Mouse (Mus musculus) heart, embryonic 12.5 days (tissue): Measurements from ENCODE around the gene Igflr1. TPM values are rescaled to one million over a fixed set of nuclear protein-coding genes. Genes with fewer than 3 reads are reported as not detected.

Experiments used
- ATAC-seq: fragments of 200-750 bp; cut with Nextera tagmentation; 2 replicates; pipeline ENCODE4 v1.8.0; 2017; ENCODE audit warnings: moderate TSS enrichment, moderate library complexity; ENCODE audit not compliant: insufficient number of reproducible peaks, low FRiP score
- H3K27ac ChIP-seq: fragments of 300-500 bp; sonication (generic); 2 replicates; pipeline ENCODE4 v1.5.1; 2016; ENCODE audit warnings: mild to moderate bottlenecking, moderate library complexity; ENCODE audit not compliant: poor library complexity, severe bottlenecking
- H3K27me3 ChIP-seq: fragments of 300-500 bp; sonication (generic); replicated peaks from 2 replicates; pipeline ENCODE4 v1.6.1; 2016; ENCODE audit warnings: mild to moderate bottlenecking, moderate library complexity
- H3K36me3 ChIP-seq: fragments of 300-500 bp; sonication (generic); 2 replicates; pipeline ENCODE4 v1.6.1; 2016; ENCODE audit warnings: mild to moderate bottlenecking, moderate library complexity
- H3K4me1 ChIP-seq: fragments of 300-500 bp; sonication (generic); replicated peaks from 2 replicates; pipeline ENCODE4 v1.6.1; 2016; ENCODE audit warnings: mild to moderate bottlenecking
- H3K4me2 ChIP-seq: fragments of 300-500 bp; sonication (generic); 2 replicates; pipeline ENCODE4 v1.6.1; 2016; ENCODE audit warnings: mild to moderate bottlenecking, moderate library complexity
- H3K4me3 ChIP-seq: fragments of 300-500 bp; sonication (generic); 2 replicates; pipeline ENCODE4 v1.5.1; 2016; ENCODE audit warnings: mild to moderate bottlenecking
- H3K9ac ChIP-seq: fragments of 300-500 bp; sonication (generic); 2 replicates; pipeline ENCODE4 v1.6.1; 2016; ENCODE audit warnings: mild to moderate bottlenecking, moderate library complexity
- H3K9me3 ChIP-seq: fragments of 300-500 bp; sonication (generic); replicated peaks from 2 replicates; pipeline ENCODE4 v1.6.1; 2016; ENCODE audit warnings: mild to moderate bottlenecking, moderate library complexity
- WGBS: fragments of 180-500 bp; shearing (Covaris S2); methylation state at CpG from one replicate; pipeline ENCODE4 v1.1.7; 2016; 5-methylcytosine and 5-hydroxymethylcytosine counted together
- polyA plus RNA-seq: library from polyadenylated mRNA; unstranded; fragments of >200 nt; fragmentation: Nextera tagmentation; extraction: Ambion mirVana; gene quantifications from 2 replicates; pipeline ENCODE4 v1.2.1, GENCODE M21; 2016

Igflr1 gene
- polyA plus RNA-seq, 1 experiment from 2014 or later, result 2.7 TPM

- H3K27ac ChIP-seq, result no peak overlapping the region
- H3K4me3 ChIP-seq, result peak overlapping the region; percentile 66
- WGBS, result 85% methylated on average over 22 of the region's 22 CpGs
- H3K9me3 ChIP-seq, result no peaks in the 10 kb centered on the region
- no peaks in the 10 kb centered on the region for H3K27me3 ChIP-seq
- peaks cover 23% of the 10 kb centered on the region for H3K4me1 ChIP-seq
- H3K4me2 ChIP-seq, result peak overlapping the region; percentile 82
- peak overlapping the region; percentile 76 for H3K9ac ChIP-seq
- ATAC-seq, result no peak
- H3K36me3 ChIP-seq, result peaks cover 40% of the 10 kb centered on the region
These were observed 11.2 kb upstream of the Igflr1 start for GRCm38 (mm10) chr7:30553810-30554584.

DNA sequence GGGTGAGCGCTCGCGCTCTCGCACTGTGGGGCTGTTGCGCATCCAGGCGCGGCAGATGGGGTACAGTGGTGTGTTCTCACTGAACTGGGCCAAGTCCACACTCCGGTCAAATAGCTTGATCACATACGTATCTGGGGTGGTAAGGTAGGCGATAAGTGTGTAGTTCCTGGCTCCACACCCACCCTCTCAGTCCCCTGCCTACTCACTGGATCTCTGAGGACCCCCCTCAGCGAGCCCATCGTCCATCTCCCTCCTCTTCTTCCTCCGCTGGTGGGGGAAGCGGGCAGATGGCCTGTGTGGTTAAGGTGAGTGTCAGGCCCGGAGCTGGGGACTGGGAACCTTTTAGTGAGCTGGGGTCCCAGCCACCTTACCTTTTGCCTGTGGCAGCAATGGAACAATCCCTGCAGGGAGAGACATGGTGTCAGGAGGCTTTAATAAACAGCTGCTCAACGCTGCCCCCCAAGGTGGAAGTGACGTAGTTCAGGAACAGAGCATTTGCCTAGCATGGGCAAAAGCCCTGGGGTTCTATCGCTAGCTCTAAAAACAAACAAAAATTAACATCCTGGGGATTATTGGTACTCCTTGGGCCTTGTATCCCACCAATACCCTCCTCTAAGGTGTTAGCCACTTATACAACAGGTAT, 8.2 kb upstream of the Igflr1 start:
- Histone ChIP-seq H3K4me2 (no peak overlapping the region), H3K9ac (no peak overlapping the region), H3K27me3 (no peaks in the 10 kb centered on the region), H3K9me3 (no peaks in the 10 kb centered on the region), H3K36me3 (peaks cover 37% of the 10 kb centered on the region), H3K27ac (no peak overlapping the region), H3K4me3 (no peak overlapping the region), H3K4me1 (peaks cover 26% of the 10 kb centered on the region)
- 92% methylated on average over 18 of the region's 18 CpGs for WGBS
- ATAC-seq, result no peak

DNA sequence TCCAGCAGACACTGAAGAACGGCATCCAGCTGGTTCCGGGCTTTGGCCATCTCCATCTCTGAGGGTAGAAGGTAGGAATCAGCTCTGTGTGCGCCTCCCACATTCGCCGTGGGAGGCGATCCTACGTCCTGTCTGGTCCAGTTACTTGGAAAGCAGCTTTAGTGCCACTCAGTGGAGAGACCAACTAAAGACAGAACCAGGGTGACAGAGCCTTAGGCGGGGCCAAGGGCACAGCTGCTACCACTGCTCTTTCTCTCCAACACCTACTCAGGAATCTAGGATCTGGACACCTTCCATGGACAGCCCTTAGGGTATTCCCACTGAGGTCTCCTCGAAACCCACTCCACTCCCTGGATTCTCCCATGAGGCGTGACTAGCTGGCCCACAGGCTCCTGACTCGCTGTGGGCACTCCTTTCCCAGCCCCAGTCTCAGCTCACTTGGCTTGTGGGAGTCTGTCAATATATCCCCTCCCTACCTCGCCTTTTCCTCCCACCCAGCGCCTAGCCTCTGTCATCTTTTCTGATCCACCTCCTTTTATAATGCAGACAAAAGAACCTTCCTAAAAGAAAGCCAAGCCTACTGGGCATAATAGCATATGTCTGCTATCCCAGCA, 7.2 kb upstream of the Igflr1 start:
- Histone ChIP-seq H3K4me1 (peaks cover 26% of the 10 kb centered on the region), H3K27me3 (no peaks in the 10 kb centered on the region), H3K36me3 (peaks cover 37% of the 10 kb centered on the region), H3K9me3 (no peaks in the 10 kb centered on the region), H3K4me3 (peak overlapping the region; percentile 67), H3K9ac (0 out of 2 replicates have a peak overlapping the region, but pooled peaks have one; percentile 87), H3K27ac (no peak overlapping the region), H3K4me2 (peak overlapping the region; percentile 95)
- WGBS, result 87% methylated on average over 13 of the region's 13 CpGs
- no peak for ATAC-seq

DNA sequence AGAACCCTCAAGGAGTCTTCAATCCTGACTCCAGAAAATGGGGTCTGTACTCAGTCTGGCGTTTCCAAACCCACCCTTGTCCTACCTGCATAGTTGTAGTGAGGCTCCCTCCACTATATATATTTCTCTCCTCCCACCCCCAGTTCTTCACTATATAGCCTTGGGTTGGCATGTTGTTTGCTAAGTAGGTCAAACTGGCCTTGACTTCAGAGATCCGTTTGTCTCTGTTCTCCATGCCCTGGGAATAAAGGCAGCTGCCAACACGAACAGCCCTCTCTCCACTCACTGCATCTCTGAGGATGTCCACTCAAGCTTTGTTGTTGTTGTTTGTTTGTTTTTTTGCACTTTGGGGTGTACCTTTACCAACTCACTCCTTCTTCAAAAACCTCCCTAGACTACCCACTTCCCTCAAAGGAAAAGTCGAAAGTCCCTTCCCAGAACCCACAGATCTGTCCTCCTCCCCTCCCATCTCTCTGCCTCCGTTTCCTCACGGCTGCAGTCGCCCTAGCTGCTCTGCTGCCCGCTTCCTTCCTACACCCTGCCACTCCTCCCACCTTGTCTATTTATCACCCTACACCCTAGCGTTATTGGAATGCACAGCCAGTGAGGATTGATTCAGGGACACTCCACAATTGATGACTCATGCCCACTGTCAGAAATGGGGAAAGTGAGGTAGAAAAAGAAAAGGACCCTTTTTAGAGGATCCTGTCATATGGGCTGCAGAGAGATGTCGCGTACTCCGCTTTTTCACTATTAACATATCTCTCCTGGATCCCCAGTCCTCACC, 6.4 kb upstream of the Igflr1 start:
- peaks cover 37% of the 10 kb centered on the region for H3K36me3 ChIP-seq
- H3K9me3 ChIP-seq, result no peaks in the 10 kb centered on the region
- H3K27me3 ChIP-seq, result no peaks in the 10 kb centered on the region
- 13% methylated on average over 12 of the region's 12 CpGs for WGBS
- 0 out of 2 replicates have a peak, but pooled peaks have one; percentile 10 for ATAC-seq
- peak overlapping the region; percentile 87 for H3K9ac ChIP-seq
- H3K27ac ChIP-seq, result peak overlapping the region; percentile 45
- peaks cover 18% of the 10 kb centered on the region for H3K4me1 ChIP-seq
- peak overlapping the region; percentile 95 for H3K4me2 ChIP-seq
- H3K4me3 ChIP-seq, result peak overlapping the region; percentile 67

GRCm38 (mm10) chr7:30559443-30559954, 5.7 kb upstream of the Igflr1 start, which contains the start of gene Lin37:
Gene Lin37 (minus strand): TSS chr7:30559838.
- peak within 1 kb of the TSS; percentile 67 for H3K4me3 ChIP-seq
- H3K4me2 ChIP-seq, result peak within 1 kb of the TSS; percentile 95
- peak within 1 kb of the TSS; percentile 87 for H3K9ac ChIP-seq
- H3K27ac ChIP-seq, result peak within 1 kb of the TSS; percentile 58
- no peaks in the 10 kb centered on the region for H3K27me3 ChIP-seq
- no peaks in the 10 kb centered on the region for H3K9me3 ChIP-seq
- peaks cover 34% of the 10 kb centered on the region for H3K36me3 ChIP-seq
- ATAC-seq, result peak; percentile 83
- peaks cover 20% of the 10 kb centered on the region for H3K4me1 ChIP-seq
- WGBS, result under 1% methylated on average over 20 of the region's 20 CpGs

DNA sequence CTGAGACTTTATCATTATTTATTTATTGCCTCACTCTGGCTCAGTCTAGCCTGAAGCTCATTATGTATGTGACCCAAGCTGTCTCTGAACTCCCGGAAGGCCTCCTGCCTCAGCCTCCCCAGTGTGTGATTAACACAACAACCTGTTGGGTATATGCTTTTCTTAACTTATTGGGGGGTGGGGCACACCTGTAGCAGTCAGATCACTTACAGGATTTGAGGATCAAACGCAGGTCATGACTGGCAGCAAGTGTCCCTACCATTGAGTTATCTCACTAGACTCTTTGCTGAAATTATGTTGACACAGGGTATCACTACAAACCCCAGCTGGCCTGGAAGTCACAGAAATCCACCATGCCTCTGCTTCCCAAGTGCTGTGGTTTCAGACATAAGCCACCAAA, 4.9 kb upstream of the Igflr1 start:
- Histone ChIP-seq H3K9ac (no peak overlapping the region), H3K27ac (no peak overlapping the region), H3K4me1 (peaks cover 20% of the 10 kb centered on the region), H3K36me3 (peaks cover 34% of the 10 kb centered on the region), H3K4me2 (0 out of 2 replicates have a peak overlapping the region, but pooled peaks have one; percentile 95), H3K9me3 (no peaks in the 10 kb centered on the region), H3K4me3 (no peak overlapping the region), H3K27me3 (no peaks in the 10 kb centered on the region)
- no peak for ATAC-seq
- 76% methylated on average over 2 of the region's 2 CpGs for WGBS

DNA sequence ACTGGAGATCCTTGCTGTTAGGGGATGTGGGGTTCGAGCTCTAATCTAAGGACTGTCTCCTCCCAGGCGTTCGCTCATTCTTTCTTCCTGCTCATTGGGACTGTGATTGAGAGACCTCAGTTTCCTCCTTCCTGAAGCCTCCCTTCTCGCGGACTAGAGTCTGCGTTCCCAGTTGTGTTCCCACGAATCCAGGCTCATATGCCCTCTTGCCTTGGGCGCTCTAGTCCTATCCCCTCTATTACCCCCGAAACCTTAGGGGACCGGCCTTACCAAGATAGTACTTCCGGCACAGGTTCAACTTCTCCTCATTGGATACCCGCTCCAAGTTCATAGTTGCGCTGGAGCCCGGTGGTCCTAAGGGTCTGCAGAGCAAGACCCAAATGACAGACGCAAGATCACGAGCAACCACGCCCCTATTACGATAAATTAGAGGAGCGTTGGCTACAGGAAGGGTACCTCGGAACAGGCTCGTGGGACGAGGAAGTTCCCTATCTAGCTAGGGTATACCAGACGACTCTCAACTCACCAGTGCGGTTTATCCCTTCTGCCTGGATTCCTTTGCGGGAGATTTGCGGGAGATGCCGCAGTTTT, 2.6 kb upstream of the Igflr1 start:
- Histone ChIP-seq H3K4me3 (peak overlapping the region; percentile 68), H3K9me3 (no peaks in the 10 kb centered on the region), H3K27ac (peak overlapping the region; percentile 94), H3K27me3 (no peaks in the 10 kb centered on the region), H3K36me3 (peaks cover 32% of the 10 kb centered on the region), H3K4me1 (peaks cover 20% of the 10 kb centered on the region), H3K4me2 (peak overlapping the region; percentile 84), H3K9ac (peak overlapping the region; percentile 76)
- ATAC-seq, result no peak
- 2% methylated on average over 27 of the region's 27 CpGs for WGBS

DNA sequence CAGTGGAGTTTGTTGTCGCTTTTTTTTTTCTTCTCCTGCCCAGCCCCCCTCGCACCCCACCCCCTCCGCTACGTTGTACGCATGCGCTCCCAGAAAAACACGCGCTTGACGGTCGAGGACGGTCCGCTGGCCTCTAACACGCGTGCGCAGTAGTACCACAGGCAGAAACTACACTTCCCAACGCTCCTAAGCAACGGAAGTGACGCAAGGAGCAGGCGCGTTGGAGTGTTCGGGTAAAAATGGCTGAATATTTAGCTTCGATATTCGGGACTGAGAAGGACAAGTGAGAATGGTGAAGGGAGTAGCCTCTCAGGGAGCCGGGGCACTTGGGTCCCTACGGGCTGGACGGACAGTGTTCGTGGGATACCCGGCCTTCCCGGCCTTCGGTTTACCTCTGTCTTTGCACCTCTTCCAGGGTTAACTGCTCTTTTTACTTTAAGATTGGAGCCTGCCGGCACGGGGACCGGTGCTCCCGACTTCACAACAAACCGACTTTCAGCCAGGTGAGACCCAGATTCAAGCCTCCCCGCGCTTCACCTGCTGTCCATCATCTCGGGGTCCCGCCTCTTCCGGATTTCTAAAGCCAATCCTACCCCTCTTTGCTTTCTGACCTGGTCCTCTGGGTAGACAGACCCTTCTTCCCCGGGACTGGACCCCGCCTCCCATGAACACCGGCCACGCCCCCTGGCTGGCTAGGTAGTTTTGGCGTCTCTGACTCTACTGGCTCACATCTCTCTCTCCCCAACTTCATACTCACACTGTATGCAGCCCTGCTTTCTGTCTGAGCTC, 1.9 kb upstream of the Igflr1 start, which contains the start of the genes U2af1l4, Gm49396 and Psenen:
TSS of gene U2af1l4 (plus strand) at position 185 of the 789 bp plus-strand sequence.
TSS of gene Gm49396 (plus strand) at position 228 of the 789 bp plus-strand sequence.
TSS of gene Psenen (minus strand) at position 511 of the 789 bp plus-strand sequence.
- Histone ChIP-seq H3K4me3 (peak within 1 kb of the TSS; percentile 68), H3K27ac (peak within 1 kb of the TSS; percentile 94), H3K4me1 (peaks cover 16% of the 10 kb centered on the region), H3K9me3 (no peaks in the 10 kb centered on the region), H3K4me2 (peak within 1 kb of the TSS; percentile 84), H3K36me3 (peaks cover 35% of the 10 kb centered on the region), H3K9ac (peak within 1 kb of the TSS; percentile 77), H3K27me3 (no peaks in the 10 kb centered on the region)
- ATAC-seq, result peak; percentile 89
- under 1% methylated on average over 45 of the region's 45 CpGs for WGBS

DNA sequence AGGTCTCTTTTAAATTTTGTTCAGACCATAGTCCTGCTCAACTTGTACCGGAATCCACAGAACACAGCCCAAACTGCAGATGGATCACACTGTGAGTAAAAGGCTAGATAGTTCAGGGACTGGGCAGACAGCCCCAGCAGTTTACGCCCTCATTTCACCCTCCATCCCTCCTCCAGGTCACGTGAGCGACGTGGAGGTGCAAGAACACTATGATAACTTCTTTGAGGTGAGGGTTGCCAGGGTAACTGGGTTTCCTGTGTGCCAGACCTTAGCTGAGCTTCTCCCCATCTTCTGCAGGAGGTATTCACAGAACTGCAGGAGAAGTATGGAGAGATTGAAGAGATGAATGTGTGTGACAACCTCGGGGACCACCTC, 1.3 kb upstream of the Igflr1 start:
- no peak; the same call in 1 of the 2 replicates for ATAC-seq
- Histone ChIP-seq H3K36me3 (peaks cover 41% of the 10 kb centered on the region), H3K27ac (peak overlapping the region; percentile 94; the same call in 1 of the 2 replicates)

More for the DNA sequence above, 1.3 kb upstream of the Igflr1 start:
- Histone ChIP-seq H3K4me1 (peaks cover 10% of the 10 kb centered on the region), H3K27me3 (no peaks in the 10 kb centered on the region), H3K4me2 (peak overlapping the region; percentile 64), H3K9me3 (no peaks in the 10 kb centered on the region), H3K4me3 (peak overlapping the region; percentile 68), H3K9ac (peak overlapping the region; percentile 77)
- 19% methylated on average over 6 of the region's 6 CpGs for WGBS
